Mouse (Mus musculus) bone marrow, adult 2 months (tissue): Measurements from ENCODE around the gene Rbm12. TPM values are rescaled to one million over a fixed set of nuclear protein-coding genes. Genes with fewer than 3 reads are reported as not detected.

Experiments used
- H3K27ac ChIP-seq: fragments of 200-500 bp; 2 replicates; pipeline ENCODE4 v1.5.1; 2012; ENCODE audit warnings: low read depth, mild to moderate bottlenecking, control low read depth, inconsistent platforms, low read length; ENCODE audit not compliant: control insufficient read depth, poor library complexity, insufficient read depth
- H3K4me1 ChIP-seq: fragments of 200-500 bp; 2 replicates; pipeline ENCODE4 v1.6.1; 2011; ENCODE audit warnings: low read length; ENCODE audit not compliant: control insufficient read depth, insufficient read depth
- H3K4me3 ChIP-seq: fragments of 200-500 bp; replicated peaks from 2 replicates; pipeline ENCODE3; 2011; ENCODE audit warnings: mild to moderate bottlenecking, low read depth, low read length, control low read depth; ENCODE audit not compliant: control insufficient read depth
- CTCF ChIP-seq: fragments of 200-500 bp; IDR thresholded peaks from 2 replicates; pipeline ENCODE4 v1.5.1; 2011; ENCODE audit warnings: low read length, control low read depth; ENCODE audit not compliant: control insufficient read depth, insufficient read depth
- POLR2A ChIP-seq: fragments of 200-500 bp; IDR thresholded peaks from 2 replicates; pipeline ENCODE4 v1.6.1; 2011; ENCODE audit warnings: low read depth, mild to moderate bottlenecking, control low read depth, low read length, borderline replicate concordance; ENCODE audit not compliant: control insufficient read depth
- WGBS: fragments of 180-500 bp; shearing (Covaris S2); methylation state at CpG from one replicate; pipeline ENCODE4 v1.1.7; 2018; 5-methylcytosine and 5-hydroxymethylcytosine counted together
- polyA plus RNA-seq: library from polyadenylated mRNA; stranded (reverse); fragments of >200 nt; gene quantifications from 2 replicates; pipeline ENCODE4 v1.2.4, GENCODE M21; 2011; ENCODE audit warnings: low replicate concordance; ENCODE audit not compliant: missing spikeins, insufficient read depth, insufficient read length

Rbm12 gene
- polyA plus RNA-seq, 1 experiment: 6.2 TPM

GRCm38 (mm10) chr2:156089799-156090198 lies 22.0 kb downstream of the Rbm12 start:
- Histone ChIP-seq H3K27ac (no peak overlapping the region), H3K4me1 (peaks cover 2% of the 10 kb centered on the region; the same call in 1 of the 2 replicates), H3K4me3 (no peak overlapping the region)
- WGBS: 94% methylated on average over 1 of the region's 1 CpGs
- no peak for TF ChIP-seq POLR2A
- no peak for TF ChIP-seq CTCF

GRCm38 (mm10) chr2:156087391-156088110 lies 24.2 kb downstream of the Rbm12 start:
- WGBS: 70% methylated on average over 7 of the region's 7 CpGs

GRCm38 (mm10) chr2:156084541-156084940 lies 27.2 kb downstream of the Rbm12 start:
- Histone ChIP-seq H3K4me1 (peaks cover 2% of the 10 kb centered on the region; the same call in 1 of the 2 replicates), H3K27ac (no peak overlapping the region), H3K4me3 (no peak overlapping the region)
- TF ChIP-seq POLR2A: no peak
- TF ChIP-seq CTCF: no peak
- 84% methylated on average over 3 of the region's 3 CpGs for WGBS

More at GRCm38 (mm10) chr2:156087391-156088110, 24.2 kb downstream of the Rbm12 start:
- Histone ChIP-seq H3K4me3 (no peak overlapping the region), H3K27ac (no peak overlapping the region), H3K4me1 (peaks cover 2% of the 10 kb centered on the region; the same call in 1 of the 2 replicates)
- TF ChIP-seq CTCF: no peak
- TF ChIP-seq POLR2A: no peak

- 98% methylated on average over 7 of the region's 7 CpGs for WGBS
- H3K4me1 ChIP-seq: no peaks in the 10 kb centered on the region
- TF ChIP-seq CTCF (no peak), POLR2A (no peak)
- no peak overlapping the region for H3K4me3 ChIP-seq
- no peak overlapping the region for H3K27ac ChIP-seq
Observed at GRCm38 (mm10) chr2:156080391-156080790, 31.4 kb downstream of the Rbm12 start.

GRCm38 (mm10) chr2:156079674-156080073 lies 32.1 kb downstream of the Rbm12 start:
- 64% methylated on average over 4 of the region's 4 CpGs for WGBS
- Histone ChIP-seq H3K4me1 (no peaks in the 10 kb centered on the region), H3K27ac (no peak overlapping the region), H3K4me3 (no peak overlapping the region)
- TF ChIP-seq POLR2A (no peak), CTCF (no peak)

GRCm38 (mm10) chr2:156079183-156079560 lies 32.6 kb downstream of the Rbm12 start:
- Histone ChIP-seq H3K4me1 (no peaks in the 10 kb centered on the region), H3K4me3 (no peak overlapping the region), H3K27ac (no peak overlapping the region)
- 85% methylated on average over 8 of the region's 8 CpGs for WGBS
- no peak for TF ChIP-seq CTCF
- TF ChIP-seq POLR2A: no peak

GRCm38 (mm10) chr2:156078421-156079182 lies 33.2 kb downstream of the Rbm12 start:
- H3K27ac ChIP-seq: no peak overlapping the region
- H3K4me3 ChIP-seq: no peak overlapping the region
- TF ChIP-seq POLR2A (no peak), CTCF (no peak)
- H3K4me1 ChIP-seq: no peaks in the 10 kb centered on the region
- WGBS: 91% methylated on average over 16 of the region's 16 CpGs

GRCm38 (mm10) chr2:156077461-156077860 lies 34.3 kb downstream of the Rbm12 start:
- Histone ChIP-seq H3K27ac (no peak overlapping the region), H3K4me1 (no peaks in the 10 kb centered on the region), H3K4me3 (no peak overlapping the region)
- 89% methylated on average over 7 of the region's 7 CpGs for WGBS
- TF ChIP-seq POLR2A: no peak
- no peak for TF ChIP-seq CTCF
